Mouse (Mus musculus) splenic B cell, adult 2 months (primary cell): ENCODE results near the gene Cct6b.
"Not testable (repeated sequence)": the region's sequence is repeated elsewhere in the genome, so short reads cannot be mapped to it uniquely, and the experiment has no call there.

Experiments
- DNase-seq: peaks from one replicate; pipeline ENCODE4 v3.0.0-alpha.2; 2011; ENCODE audit warnings: low read depth, low spot score
- H3K27me3 ChIP-seq: 2 replicates; pipeline ENCODE4 v1.6.1; 2012; ENCODE audit warnings: mild to moderate bottlenecking, low read length, moderate library complexity, mixed read lengths; ENCODE audit not compliant: control insufficient read depth, poor library complexity, insufficient read depth, severe bottlenecking
- H3K36me3 ChIP-seq: 2 replicates; pipeline ENCODE4 v1.6.1; 2012; ENCODE audit warnings: mild to moderate bottlenecking, low read length, moderate library complexity, mixed read lengths; ENCODE audit not compliant: control insufficient read depth, poor library complexity, insufficient read depth, severe bottlenecking

Cct6b gene

GRCm38 (mm10) chr11:82746138-82746537, 18.0 kb downstream of the Cct6b start:
- peak; percentile 82 for DNase-seq
- H3K36me3 ChIP-seq = no peaks in the 10 kb centered on the region
- H3K27me3 ChIP-seq = no peaks in the 10 kb centered on the region

- Histone ChIP-seq H3K27me3 (no peaks in the 10 kb centered on the region), H3K36me3 (no peaks in the 10 kb centered on the region)
- peak; percentile 7 for DNase-seq
Observed at GRCm38 (mm10) chr11:82739006-82739405, 25.1 kb downstream of the Cct6b start.

GRCm38 (mm10) chr11:82734227-82734626, 29.9 kb downstream of the Cct6b start:
- DNase-seq = peak; percentile 6
- Histone ChIP-seq H3K36me3 (no peaks in the 10 kb centered on the region), H3K27me3 (no peaks in the 10 kb centered on the region)

- DNase-seq = peak; percentile 18
- Histone ChIP-seq H3K27me3 (no peaks in the 10 kb centered on the region), H3K36me3 (no peaks in the 10 kb centered on the region)
Observed at GRCm38 (mm10) chr11:82726862-82727261, 37.3 kb downstream of the Cct6b start.

GRCm38 (mm10) chr11:82719294-82719693, 44.8 kb downstream of the Cct6b start:
- Histone ChIP-seq H3K27me3 (no peaks in the 10 kb centered on the region), H3K36me3 (no peaks in the 10 kb centered on the region)
- DNase-seq = no peak

- DNase-seq = no peak
- Histone ChIP-seq H3K36me3 (no peaks in the 10 kb centered on the region), H3K27me3 (no peaks in the 10 kb centered on the region)
Observed at GRCm38 (mm10) chr11:82712681-82713080, 51.4 kb downstream of the Cct6b start.

- no peaks in the 10 kb centered on the region for H3K36me3 ChIP-seq
- no peaks in the 10 kb centered on the region for H3K27me3 ChIP-seq
- DNase-seq = peak; percentile 33
Observed at GRCm38 (mm10) chr11:82708934-82709333, 55.2 kb downstream of the Cct6b start.

GRCm38 (mm10) chr11:82705082-82705481, 59.0 kb downstream of the Cct6b start:
- Histone ChIP-seq H3K36me3 (no peaks in the 10 kb centered on the region), H3K27me3 (no peaks in the 10 kb centered on the region)
- no peak for DNase-seq

- no peak for DNase-seq
- H3K36me3 ChIP-seq = no peaks in the 10 kb centered on the region
Observed at GRCm38 (mm10) chr11:82699865-82700410, 64.2 kb downstream of the Cct6b start.

GRCm38 (mm10) chr11:82695930-82696329, 68.2 kb downstream of the Cct6b start:
- DNase-seq = no peak
- Histone ChIP-seq H3K36me3 (no peaks in the 10 kb centered on the region), H3K27me3 (no peaks in the 10 kb centered on the region)

More at GRCm38 (mm10) chr11:82699865-82700410, 64.2 kb downstream of the Cct6b start:
- no peaks in the 10 kb centered on the region for H3K27me3 ChIP-seq

- DNase-seq = peak; percentile 34
- H3K27me3 ChIP-seq, H3K36me3 ChIP-seq: not testable (repeated sequence)
Observed at GRCm38 (mm10) chr11:82694947-82695346, 69.2 kb downstream of the Cct6b start.

GRCm38 (mm10) chr11:82692668-82693067, 71.5 kb downstream of the Cct6b start:
- Histone ChIP-seq H3K27me3 (no peaks in the 10 kb centered on the region), H3K36me3 (no peaks in the 10 kb centered on the region)
- no peak for DNase-seq

- Histone ChIP-seq H3K36me3 (no peaks in the 10 kb centered on the region), H3K27me3 (no peaks in the 10 kb centered on the region)
- no peak for DNase-seq
Observed at GRCm38 (mm10) chr11:82690476-82690875, 73.6 kb downstream of the Cct6b start.

- DNase-seq = no peak
- no peaks in the 10 kb centered on the region for H3K27me3 ChIP-seq
- H3K36me3 ChIP-seq = no peaks in the 10 kb centered on the region
Observed at GRCm38 (mm10) chr11:82687668-82688067, 76.5 kb downstream of the Cct6b start.

GRCm38 (mm10) chr11:82684676-82685075, 79.4 kb downstream of the Cct6b start:
- no peaks in the 10 kb centered on the region for H3K27me3 ChIP-seq
- no peak for DNase-seq
- H3K36me3 ChIP-seq = no peaks in the 10 kb centered on the region
